Mouse (Mus musculus) cortical plate, adult 2 months (tissue): ENCODE measurements around the gene Slitrk2.

Experiments used
- CTCF ChIP-seq: fragments of 200-500 bp; IDR thresholded peaks from 2 replicates; pipeline ENCODE4 v1.5.1; 2011; ENCODE audit warnings: mild to moderate bottlenecking, control low read depth, low read length; ENCODE audit not compliant: insufficient read depth; ENCODE audit errors: extremely low read depth
- POLR2A ChIP-seq: fragments of 200-500 bp; IDR thresholded peaks from 2 replicates; pipeline ENCODE4 v1.6.1; 2011; ENCODE audit warnings: mild to moderate bottlenecking, low read length, control low read depth; ENCODE audit not compliant: insufficient read depth; ENCODE audit errors: extremely low read depth

DNA sequence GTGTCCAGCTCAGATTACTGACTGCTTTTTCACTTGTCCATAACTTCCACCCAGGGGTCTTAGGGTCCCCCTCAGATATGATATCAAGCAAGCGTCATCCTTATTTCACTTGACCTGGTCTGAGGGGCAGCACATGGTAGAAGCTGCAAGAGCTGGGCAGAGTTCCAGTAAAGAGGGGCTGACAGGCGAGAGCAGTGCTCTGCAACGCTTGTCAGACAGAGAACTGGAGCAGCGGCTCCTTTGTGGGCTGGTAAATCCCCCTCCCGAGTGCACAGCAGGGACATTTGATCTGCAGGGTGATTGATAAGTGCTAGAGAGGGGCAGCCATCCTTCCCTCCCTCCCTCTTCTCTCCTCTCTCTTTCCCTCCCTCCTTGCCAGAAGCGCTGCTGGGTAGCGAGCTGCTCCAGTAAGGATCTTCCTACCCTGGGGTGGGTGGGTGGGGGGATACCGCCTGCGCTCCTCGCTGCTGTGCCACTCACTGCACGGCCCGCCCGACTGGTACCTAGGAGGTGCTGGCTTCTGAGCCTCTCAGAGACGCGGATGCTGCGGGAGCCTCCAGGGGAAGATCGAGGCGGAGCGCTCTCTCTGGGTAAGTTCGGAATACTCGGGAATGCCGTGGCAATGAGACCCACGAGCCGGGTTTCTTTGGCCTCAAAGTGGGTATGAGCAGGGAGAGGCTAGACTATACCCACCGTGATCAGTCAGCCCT, at the start of gene Slitrk2:
- TF ChIP-seq CTCF (no peak), POLR2A (no peak)
